Mouse (Mus musculus) G1E (cell line): ENCODE data around the gene Ccdc85a.

Source experiments
- CTCF ChIP-seq: IDR thresholded peaks from 2 replicates; pipeline ENCODE4 v1.5.1; 2012; ENCODE audit warnings: low read depth, low read length, inconsistent platforms, mixed read lengths
- POLR2AphosphoS5 ChIP-seq: IDR thresholded peaks from 2 replicates; pipeline ENCODE4 v1.6.1; 2012; ENCODE audit warnings: low read depth, low read length, inconsistent platforms; ENCODE audit not compliant: insufficient replicate concordance

DNA sequence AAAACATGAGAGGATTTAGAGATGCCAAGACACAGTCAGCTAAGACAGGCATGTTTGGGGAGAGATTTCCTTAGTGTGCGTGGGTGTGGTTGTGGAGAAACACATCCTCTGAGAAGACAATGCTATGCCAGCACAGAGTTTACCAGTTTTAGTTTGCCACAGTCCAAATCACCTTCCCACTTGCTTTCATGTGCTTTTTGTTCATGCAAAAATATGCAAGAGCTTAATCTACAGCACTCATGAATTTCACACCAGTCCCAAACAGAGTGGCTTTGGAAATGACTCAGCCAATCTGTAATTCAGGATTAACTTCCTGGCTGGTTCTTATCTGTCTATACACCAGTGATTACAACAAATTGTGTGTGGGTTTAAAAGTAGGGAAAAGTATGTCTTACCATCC lies 11.7 kb downstream of the Ccdc85a start:
- TF ChIP-seq CTCF: no peak
- TF ChIP-seq POLR2AphosphoS5: no peak
